Mouse (Mus musculus) G1E (cell line): ENCODE results near the gene Trpm4.

ENCODE experiments used
- CTCF ChIP-seq: IDR thresholded peaks from 2 replicates; pipeline ENCODE4 v1.5.1; 2012; ENCODE audit warnings: low read depth, low read length, inconsistent platforms, mixed read lengths
- GATA1 ChIP-seq: IDR thresholded peaks from 2 replicates; pipeline ENCODE4 v1.6.1; 2012; ENCODE audit warnings: borderline replicate concordance, low read length, inconsistent platforms, mixed read lengths
- POLR2AphosphoS5 ChIP-seq: IDR thresholded peaks from 2 replicates; pipeline ENCODE4 v1.6.1; 2012; ENCODE audit warnings: low read depth, low read length, inconsistent platforms; ENCODE audit not compliant: insufficient replicate concordance
- TAL1 ChIP-seq: conservative IDR thresholded peaks from 2 replicates; pipeline ENCODE4 v1.6.1; 2012; ENCODE audit warnings: low read depth, low read length, inconsistent platforms, mixed read lengths

- no peak for TF ChIP-seq CTCF
- TF ChIP-seq GATA1 = no peak
- TF ChIP-seq POLR2AphosphoS5 = no peak
- TF ChIP-seq TAL1 = no peak
Observed at GRCm38 (mm10) chr7:45361243-45361804, 27.7 kb upstream of the Trpm4 start.
